Mouse (Mus musculus): ENCODE measurements around the gene Cuedc1.

Cuedc1 gene

DNA sequence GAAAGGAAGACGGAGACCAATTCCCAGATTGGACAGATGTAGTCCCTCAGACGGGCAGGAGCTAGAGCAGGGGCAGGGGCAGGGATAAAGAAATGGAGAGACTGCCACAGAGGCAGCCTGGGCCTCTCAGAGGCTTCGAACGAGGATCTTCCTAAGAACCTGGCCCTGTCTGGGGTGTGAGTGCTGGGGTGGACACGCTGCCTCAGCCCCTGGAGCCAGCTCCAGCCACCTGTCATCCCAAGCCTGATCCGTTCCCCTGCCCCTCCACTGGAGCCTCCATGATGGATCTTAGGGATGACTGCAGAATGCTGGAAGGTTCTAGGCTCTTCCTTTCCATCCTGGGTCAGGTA, 20.2 kb downstream of the Cuedc1 start:
- DNase-seq (ENCODE audit: low spot score): no peak

DNA sequence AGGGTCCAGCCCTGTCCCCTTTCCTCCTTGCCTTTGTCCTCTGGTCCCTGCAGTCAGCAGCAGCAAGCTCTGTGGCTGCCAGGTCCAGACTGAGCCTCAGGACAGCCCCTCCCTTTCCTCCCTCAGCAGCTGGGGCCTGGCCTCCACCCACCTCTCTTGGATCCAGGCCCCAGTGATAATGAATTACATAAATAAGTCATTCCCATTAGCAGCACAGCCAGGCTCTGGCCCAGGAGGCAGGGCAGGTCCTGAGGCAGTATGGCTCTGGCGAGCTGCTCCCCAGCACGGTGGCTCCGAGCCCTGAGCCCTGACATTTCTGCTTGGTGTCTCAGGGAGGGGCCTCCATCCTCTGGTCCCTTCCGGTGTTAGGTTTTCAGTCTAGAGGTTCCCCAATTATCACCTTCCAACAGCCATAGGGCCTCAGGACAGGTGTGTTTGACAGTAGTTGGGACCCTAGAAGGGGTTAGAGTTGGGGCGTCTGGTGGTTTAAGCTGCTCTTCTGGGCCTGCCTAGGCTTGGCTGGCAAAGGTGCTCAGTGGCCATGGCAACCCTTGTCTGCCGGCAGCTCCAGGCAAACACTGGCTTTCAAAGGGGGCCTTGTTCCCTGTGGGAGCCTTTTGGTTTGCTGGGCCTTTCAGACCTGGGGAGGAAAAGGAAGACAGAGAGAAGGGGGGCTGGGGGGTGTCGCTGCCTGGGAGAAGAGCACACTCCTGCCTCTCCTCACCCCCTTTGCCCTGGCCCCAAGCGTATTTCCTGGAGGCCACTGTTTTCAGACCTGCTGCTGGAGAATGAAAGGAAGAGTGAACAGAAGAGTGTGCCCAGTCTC, 21.2 kb downstream of the Cuedc1 start:
- peak; percentile 67 for DNase-seq (ENCODE audit: low spot score)

DNA sequence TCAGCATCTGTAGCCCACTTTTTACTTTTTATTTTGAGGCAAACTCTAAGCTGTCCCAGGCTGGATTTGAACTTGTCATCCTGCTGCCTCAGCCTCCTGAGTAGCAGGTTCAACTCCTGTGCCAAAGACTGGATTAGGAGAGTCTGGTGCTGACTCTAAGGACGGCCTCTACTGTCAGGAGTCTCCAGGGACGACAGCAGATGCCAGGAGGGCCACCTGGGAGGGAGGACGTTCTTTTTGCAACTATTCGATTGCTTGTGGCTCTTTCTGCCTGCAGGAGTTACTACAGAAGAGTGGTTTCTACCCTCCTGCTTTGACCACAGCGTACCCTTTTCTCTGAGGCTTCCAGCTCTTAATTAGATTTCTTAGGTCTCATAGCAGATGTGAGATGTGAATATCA, 24.7 kb downstream of the Cuedc1 start:
- DNase-seq (ENCODE audit: low spot score): no peak

DNA sequence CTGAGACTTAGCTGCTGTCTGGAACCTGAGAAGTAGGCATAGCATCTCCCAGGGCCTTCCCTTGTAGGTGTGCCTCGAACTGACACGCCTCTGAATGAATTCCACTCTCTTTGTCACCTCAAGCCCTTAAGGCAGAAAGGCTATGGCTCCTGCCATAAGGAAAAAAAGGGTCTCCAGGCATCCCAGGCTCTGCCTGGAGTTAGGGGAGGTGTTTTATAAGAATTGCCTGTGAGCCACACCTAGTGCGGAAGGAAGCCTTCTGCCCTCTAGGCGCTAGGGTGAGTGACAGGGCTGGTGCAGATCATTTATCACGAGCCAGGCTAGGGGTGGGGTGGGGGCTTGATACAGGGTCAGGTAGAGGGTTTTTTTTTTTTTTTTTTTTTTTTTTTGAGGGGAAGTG, 25.2 kb downstream of the Cuedc1 start:
- DNase-seq (ENCODE audit: low spot score): no peak

DNA sequence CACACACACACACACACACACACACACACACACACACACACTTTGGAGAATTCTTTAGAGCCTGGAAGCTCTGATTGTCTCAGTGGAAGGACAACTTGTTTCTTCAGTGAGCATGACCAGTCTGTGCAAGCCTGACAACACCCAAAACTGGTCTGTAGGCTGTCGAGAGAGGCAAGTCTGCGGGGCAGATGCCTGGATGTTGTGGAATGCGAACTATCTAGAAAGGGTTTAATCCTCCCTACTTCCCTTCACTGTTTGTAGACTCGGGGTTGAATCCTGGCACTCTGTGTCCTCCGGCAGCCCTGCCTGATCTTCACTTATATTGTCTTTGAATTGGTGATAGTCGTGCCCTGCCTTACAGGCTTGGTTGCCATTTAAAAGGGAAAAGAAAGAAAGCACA, 25.9 kb downstream of the Cuedc1 start:
- no peak for DNase-seq (ENCODE audit: low spot score)

DNA sequence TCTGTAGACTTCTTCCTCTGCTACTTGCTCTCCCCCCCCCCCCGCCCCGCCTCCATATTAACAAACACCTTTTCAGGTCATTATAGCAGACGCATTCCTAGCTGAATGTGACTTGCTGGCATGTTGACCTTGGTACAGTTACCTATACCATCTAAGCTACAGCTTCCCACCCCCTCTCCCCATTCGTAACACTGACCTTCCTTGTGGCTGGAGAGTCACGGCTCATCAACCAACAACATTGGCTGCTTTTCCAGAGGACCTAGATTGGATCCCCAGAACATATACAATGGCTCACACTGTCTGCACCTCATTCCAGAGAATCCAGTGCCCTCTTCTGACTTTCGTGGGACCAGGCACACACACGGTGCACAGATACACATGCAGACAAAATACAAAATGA, 27.6 kb downstream of the Cuedc1 start:
- no peak for DNase-seq (ENCODE audit: low spot score)

DNA sequence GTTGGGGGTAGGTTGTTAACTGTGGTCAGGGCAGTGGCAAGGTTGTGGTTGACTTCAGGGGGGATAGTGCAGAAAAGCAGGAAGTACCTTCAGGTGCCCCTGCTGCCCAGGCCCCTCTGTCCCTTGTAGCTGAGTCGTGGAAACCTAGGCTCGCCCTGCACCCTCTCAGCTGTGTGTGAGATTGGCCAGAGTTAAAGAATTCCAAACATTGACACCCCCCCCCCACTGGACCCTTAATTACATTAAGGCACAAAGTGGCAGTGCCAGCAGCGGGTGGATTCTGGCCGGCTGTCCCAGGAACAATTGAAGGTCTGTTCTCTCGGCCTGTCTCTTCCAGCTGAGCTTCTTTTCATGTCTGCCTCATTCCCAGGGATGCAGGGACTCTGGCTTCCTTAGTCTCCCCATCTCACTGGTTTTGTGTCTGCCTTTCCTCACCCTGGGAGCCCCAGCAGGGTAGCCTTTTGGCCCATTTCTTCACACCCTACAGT, 28.5 kb downstream of the Cuedc1 start:
- peak; percentile 37 for DNase-seq (ENCODE audit: low spot score)

DNA sequence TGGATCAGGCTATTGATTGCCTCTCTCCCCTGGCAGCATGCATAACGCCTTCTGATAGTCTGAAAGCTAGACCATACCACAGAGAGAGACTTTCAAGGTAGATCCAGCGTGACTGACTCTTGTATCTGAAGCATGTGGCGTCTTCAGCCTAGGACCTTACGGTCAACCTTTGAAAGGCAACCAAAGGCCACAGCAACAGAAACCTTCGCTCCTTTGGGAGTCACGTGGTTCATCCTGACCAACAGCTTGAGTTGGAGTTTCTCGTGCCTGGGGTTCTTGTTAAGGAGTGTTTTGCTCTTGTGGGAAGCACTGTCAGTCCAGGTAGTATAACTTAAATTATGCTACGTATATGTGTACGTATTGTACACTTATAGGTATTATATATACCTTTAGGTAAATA, 30.6 kb downstream of the Cuedc1 start:
- DNase-seq (ENCODE audit: low spot score): no peak

DNA sequence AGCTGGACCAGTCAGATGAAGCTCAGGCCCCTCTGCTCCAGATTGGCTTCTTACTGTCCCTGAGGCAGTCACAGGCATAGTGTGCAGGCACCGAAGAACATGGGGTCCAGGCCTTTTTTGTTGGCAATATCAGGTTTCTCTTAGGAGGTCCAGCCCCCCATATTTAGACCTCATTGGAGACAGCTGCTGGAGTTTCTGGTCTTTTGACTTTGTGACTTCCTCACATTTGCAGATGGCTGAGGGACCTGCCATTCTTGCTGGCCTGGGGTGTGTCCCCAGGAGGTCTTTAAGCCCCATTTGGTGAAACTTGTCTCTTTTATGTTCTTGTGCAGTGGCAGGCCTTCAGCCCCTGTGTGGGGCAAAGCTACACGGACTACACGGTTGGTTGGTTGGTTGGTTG, 31.4 kb downstream of the Cuedc1 start:
- no peak for DNase-seq (ENCODE audit: low spot score)

DNA sequence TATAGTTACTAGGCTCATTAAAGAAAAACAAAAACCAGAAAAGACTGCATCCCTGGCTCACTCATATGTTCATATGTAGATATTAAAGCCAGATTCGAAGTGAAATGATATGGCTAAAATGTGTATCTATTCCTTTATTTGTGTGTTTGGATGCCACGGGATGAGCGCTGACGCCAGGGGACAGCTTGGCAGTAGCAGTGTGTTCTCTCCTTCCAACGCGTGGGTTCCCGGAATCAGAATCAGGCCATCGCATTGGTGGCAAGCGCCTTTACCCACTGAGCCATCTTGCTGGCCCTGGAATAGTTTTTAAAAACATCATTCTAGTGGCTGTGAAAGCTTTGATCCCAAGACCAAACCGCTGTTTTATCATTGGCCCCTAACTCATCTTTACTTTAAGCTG, 32.1 kb downstream of the Cuedc1 start:
- no peak for DNase-seq (ENCODE audit: low spot score)

DNA sequence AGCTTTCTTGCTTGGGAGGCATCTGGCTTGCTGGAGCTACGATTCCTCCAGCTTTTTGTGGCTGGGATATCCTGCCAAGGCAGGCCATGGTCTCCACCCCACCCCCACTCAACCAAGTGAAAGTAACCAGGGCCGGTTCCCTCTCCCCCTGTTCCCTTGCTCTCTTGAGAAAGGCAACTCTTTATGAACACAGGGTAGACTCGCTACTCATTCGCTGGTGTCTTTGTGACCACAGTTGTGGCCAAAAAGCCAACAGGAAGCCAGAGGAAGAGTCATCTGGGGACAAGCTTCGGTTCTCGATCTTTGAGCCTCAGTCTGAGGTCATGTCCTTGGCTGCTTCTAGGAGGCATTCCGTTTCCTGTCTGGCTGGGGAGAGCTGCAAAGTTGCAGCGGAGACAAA, 34.0 kb downstream of the Cuedc1 start:
- peak; percentile 30 for DNase-seq (ENCODE audit: low spot score)

DNA sequence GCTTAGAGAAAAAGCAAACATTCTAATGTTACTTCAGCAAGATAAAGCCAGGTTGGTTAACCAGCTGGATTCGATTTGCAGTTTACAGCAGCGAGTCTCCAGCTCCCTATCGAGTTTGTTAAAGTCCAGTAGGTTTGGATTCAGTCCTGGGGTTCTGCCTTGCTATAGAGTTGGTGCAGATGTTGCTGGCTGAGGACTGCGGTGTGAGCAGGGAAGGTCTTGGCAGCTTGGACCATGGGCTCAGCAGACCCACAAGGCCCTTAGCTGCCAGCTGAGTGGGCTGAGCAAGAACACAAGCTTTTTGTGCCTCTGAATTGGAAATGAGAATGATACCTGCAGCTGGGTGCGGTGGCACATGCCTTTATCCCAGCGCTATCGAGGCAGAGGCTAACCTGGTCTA, 37.4 kb downstream of the Cuedc1 start:
- DNase-seq (ENCODE audit: low spot score): no peak

DNA sequence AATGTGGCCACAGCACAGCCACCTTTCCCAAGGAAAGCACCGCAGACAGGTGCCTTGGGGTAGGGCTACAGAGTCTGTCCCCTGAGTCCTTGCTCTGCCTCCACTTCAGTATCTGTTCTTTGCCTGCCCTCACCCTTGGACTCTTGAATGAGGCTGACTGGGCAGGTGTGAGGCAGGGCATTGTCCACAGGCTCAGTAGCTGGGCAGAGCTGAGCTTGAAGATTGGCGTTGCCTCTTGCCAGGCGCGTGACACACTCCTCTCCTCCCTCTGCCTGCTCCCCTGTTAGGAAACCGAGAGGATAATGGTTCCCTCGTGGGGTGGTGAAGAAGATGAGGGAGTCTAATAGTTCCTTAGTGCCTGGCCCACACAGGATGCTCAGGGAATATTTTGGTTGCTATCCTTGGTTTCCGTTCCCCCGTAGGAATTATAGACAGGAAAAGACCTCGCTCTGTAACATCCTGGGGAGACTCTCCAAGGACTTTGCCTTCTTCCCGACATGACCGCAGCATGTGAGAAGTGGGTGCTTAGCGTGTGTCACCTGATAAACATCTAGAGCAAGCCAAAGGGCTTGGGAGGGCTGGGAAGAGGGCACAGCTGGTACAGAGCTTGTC, 40.1 kb downstream of the Cuedc1 start:
- DNase-seq (ENCODE audit: low spot score): no peak

DNA sequence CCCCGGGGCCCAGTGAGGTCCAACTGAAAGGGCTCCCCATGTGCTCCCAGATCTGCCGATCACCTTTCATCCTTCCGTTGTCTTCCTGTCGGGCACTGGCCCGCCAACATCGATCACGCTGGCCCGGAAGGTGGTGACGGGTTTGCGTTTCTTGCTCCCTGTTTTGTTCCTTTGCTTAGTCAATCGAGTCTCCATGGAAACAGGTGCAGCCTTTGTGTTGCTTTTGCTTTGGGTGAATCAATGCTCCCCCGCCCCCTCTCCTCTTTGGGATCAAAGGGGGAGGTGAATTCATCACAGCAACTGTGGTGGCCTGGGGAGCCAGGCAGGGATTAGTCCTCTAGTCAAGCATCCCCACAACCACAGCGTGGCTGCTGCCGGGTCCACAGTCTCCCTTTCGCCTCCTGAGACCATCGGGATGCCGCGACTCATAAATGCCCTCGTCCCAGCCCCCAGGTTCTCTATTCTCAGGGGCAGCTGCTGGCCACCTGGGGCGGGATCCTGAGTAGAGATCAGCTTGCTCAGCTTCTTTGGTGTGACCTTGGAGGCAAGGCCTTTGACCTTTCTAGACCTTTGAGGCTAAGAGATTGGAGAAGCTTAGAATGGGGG, 41.5 kb downstream of the Cuedc1 start:
- peak; percentile 65 for DNase-seq (ENCODE audit: low spot score)

DNA sequence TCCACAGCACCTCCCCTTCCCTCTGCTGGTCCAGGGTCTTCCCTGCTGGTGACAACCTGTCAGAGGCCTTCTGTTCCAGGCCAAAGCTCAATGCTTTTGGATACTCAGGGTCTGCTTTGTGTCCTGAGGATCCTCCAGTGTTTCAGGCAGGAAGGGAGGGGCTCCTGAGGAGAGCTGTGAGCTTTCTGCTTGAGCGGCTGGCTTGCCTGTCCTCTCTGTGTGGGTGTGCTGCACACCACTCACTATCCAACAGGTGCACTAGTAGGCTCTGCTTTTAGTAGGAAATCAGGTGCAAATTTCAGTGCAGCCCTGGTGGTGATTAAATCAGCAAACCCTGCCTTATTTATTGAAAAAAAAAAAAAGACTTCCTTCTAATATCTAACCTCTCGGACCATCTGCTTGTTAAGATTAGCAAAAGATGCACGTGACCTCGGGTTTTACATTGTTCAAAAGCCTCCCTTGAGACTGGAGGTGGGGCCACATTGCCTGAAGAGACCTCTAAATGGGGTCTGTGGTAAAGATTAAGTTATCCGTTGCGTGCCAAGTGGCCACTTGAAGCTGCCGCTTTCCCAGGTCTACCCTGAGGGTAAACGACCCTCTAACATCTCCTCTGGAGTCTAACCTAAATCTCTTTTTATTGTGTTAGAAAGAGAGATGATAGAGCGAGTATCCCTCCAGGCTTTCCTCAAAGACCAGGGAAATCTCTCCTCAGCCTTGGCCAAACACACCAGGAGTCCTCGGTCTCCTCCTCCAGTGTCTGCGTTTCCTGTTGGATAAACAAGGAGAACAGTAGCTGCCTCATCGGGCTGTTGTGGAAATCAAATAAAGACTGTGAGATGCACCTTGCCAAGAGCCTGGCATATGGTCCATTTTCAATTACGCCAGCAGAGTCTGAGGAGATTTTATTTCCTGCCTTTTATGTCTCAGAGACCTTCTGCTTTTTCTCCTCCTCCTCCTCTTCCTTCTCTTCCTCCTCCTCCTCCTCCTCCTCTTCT, 42.5 kb downstream of the Cuedc1 start:
- no peak for DNase-seq (ENCODE audit: low spot score)

DNA sequence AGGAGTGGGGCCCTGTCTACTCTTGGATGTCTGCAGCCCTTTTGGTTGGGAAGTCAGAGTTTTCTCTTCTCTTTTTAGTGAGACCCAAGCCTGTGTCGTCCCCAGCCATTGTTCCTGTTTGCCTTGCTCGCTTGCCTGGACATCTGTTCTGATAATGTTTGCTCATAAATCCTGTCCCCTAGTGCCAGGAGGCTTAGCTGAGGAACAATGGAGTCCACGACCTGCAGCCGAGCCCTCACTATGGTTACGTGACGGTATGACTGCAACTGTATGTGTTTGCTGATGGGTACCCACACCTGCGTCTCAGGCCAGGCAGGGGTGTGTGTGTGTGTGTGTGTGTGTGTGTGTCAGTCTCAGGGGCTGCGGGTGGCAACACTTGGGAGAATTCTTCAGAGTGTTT, 44.5 kb downstream of the Cuedc1 start:
- DNase-seq (ENCODE audit: low spot score): no peak

DNA sequence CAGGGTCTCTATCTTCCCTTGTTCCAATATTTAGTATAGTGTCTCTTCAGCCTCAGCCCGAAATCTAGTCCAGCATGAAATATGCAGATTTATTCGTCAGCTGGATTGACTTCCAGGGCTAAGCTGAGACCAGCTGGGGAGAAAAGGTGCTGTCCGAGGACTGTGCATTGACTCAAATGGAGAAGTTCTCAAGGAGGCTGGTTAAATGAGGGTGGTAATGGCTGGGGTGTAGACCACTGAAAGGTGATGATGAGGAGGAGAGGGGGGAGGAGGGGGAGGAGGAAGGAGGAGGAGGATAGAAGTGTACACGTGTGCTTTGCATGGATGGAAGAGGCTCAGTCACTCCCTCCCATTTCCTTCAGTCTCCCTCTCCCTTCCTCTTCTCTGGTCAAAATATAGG, 46.2 kb downstream of the Cuedc1 start:
- DNase-seq (ENCODE audit: low spot score): no peak

DNA sequence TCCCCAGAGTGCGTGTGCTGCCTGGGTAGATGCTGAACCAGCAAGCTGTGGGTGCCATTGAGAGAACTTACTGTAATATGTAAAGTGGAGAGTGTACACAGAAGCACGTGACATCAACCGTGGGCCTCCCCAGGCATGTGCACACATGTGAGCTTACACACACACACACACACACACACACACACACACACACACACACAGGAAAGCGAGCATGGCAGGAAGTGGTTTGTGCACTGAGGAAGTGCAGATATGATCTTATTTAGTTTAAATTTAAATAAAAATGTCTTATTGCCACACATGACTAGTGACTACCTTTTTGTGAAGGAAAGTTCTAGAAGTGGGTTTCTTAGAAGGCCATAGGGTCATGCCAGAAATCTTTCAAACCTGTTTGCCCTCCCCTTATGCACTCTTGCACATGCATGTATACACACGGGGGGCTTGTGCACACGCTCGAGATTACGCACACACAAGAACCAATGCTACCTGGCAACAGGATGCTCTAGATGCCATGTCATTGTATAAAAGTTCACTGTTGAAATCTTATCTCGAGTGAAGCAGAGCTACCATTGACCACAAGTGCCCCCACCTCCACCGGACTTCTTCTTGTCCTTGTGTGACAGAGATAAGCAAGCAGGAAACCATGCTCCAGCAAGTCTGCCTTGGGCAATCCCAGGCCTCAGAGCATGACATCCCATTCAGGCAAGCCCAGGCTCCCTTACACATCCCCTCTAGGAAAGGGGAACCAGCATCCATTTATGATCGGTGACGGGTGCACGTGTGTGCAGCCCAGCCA, 47.6 kb downstream of the Cuedc1 start:
- DNase-seq (ENCODE audit: low spot score): no peak

DNA sequence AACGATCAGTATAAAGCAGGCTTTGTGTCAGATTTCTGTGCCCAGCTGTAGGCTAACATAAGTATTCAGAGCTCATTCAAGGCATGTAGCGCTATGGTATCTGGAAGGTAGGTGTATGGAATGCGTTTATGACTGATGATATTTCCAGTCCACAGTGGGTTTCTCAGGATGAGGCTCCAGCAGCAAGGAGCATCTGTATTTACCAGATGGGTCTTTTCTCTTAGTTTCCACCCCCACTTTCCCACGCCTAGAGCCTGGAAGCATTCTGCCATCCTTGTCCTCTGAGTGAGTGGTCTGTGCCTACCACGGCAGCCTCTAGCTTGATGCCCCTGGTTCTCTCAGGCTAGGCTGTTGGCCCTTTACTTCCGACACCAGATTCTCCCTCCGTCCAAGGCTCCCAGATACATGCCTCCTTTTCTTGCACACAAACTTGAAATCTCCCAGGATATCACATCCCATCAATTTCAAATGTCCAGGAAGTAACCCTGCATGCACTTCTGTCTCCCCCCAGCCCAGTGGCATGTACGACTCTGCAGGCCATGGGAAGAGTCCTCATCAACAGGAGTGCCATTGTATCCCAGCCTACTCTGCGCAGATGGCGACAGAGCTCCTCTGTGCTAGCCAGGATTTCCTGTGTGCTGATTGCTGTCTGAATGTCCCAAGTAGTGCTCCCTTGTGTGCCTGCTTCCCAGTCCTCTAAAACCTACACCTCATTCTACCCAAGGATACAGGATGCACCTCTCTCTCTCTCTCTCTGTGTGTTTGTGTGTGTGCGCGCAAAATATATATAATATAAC, 48.6 kb downstream of the Cuedc1 start:
- no peak for DNase-seq (ENCODE audit: low spot score)

DNA sequence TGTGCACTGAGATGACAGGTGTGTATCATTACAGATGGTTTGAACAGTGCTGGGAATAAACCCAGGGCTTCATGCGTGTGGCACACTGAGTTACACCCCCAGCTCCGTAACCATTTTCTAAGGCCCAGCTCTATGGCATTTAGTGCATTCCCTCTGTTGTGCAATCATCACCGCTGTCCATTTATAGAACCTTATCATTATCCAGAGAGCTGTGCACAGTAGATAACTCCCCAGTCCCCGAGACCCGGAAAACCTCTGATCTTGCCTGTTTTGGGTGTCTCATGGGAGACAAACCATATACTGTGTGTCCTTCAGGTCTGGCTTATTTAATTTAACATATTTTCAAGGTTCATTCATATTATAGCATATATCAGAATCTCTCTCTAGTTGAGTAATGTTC, 49.5 kb downstream of the Cuedc1 start:
- no peak for DNase-seq (ENCODE audit: low spot score)

All from layer of hippocampus, adult 11-12 months (tissue).